Mouse (Mus musculus): ENCODE measurements around the gene Rfx6. TPM values are rescaled to one million over a fixed set of nuclear protein-coding genes. Genes with fewer than 3 reads are reported as not detected.

The Rfx6 gene
- polyA plus RNA-seq, 1 experiment from 2014 or later: not detected

DNA sequence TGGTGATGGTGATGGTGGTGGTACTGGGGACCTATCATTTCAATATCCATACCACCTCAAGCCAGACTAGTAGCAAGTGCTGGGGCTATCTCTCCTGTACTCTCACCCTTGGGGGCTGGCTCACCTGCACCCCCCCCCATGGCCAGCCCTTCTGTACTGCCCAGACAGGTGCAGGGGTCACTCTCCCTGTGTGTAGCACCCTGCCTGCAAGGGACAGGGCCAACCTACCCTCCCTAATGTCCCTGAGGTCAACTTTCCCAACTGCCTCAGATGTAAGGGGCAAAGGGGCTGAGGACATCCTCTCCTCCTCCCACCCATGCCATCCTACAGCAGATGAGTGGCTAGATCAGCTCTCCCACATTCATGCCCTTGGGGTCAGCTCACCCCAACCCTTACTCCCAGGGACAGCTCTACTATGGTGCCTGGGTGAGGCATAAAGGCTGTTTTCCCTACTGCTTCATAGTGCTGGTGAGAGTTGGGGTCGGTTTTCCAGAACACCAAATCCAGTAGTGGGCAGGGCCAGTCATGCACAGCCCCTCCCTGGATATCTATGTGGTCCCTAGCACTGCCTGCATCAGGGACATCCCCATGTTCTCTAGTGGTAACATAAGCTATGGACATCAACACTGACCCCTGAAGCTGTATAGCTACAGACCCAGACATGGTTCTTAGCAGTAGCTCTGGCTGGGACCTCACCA lies 5.3 kb upstream of the Rfx6 start:
- Histone ChIP-seq H3K27ac (no peak overlapping the region), H3K9me3 (replicated peaks; ENCODE audit: low read length) (no peaks in the 10 kb centered on the region), H3K9ac (ENCODE audit: low read depth, low read length) (no peak overlapping the region), H3K4me3 (replicated peaks; ENCODE audit: low read depth, low read length) (no peak overlapping the region), H3K27me3 (ENCODE audit: insufficient read depth, low read length) (peaks cover 4% of the 10 kb centered on the region; the same call in 1 of the 2 replicates), H3K4me1 (replicated peaks; ENCODE audit: insufficient read depth, low read length) (no peaks in the 10 kb centered on the region), H3K36me3 (ENCODE audit: insufficient read depth, low read length) (no peaks in the 10 kb centered on the region), H3K4me2 (ENCODE audit: low read length) (no peak overlapping the region)
- 0 out of 2 replicates have a peak, but pooled peaks have one; percentile 7 for ATAC-seq (replicated peaks; ENCODE audit: low FRiP score, low read depth)
- no peak for TF ChIP-seq CTCF (IDR thresholded peaks at IDR 0.05; ENCODE audit: low read depth)
- DNase-seq (ENCODE audit: low spot score): no peak
- 25% methylated on average over 1 of the region's 1 CpGs for WGBS

- H3K4me2 ChIP-seq (ENCODE audit: low read length): peak overlapping the region; percentile 78
- no peak for DNase-seq (ENCODE audit: low spot score)
- H3K4me3 ChIP-seq (replicated peaks; ENCODE audit: low read depth, low read length): peak overlapping the region; percentile 34
- H3K36me3 ChIP-seq (ENCODE audit: insufficient read depth, low read length): no peaks in the 10 kb centered on the region
- H3K9ac ChIP-seq (ENCODE audit: low read depth, low read length): no peak overlapping the region
- no peak overlapping the region for H3K27ac ChIP-seq
- WGBS: 6% methylated on average over 10 of the region's 10 CpGs
- TF ChIP-seq CTCF (IDR thresholded peaks at IDR 0.05; ENCODE audit: low read depth): no peak
- no peak for ATAC-seq (replicated peaks; ENCODE audit: low FRiP score, low read depth)
- H3K4me1 ChIP-seq (replicated peaks; ENCODE audit: insufficient read depth, low read length): peaks cover 6% of the 10 kb centered on the region; the same call in 1 of the 2 replicates
- peaks cover 16% of the 10 kb centered on the region; the same call in 1 of the 2 replicates for H3K27me3 ChIP-seq (ENCODE audit: insufficient read depth, low read length)
- no peaks in the 10 kb centered on the region for H3K9me3 ChIP-seq (replicated peaks; ENCODE audit: low read length)
These were observed 689 bp downstream of the Rfx6 start for GRCm38 (mm10) chr10:51678251-51678639.

DNA sequence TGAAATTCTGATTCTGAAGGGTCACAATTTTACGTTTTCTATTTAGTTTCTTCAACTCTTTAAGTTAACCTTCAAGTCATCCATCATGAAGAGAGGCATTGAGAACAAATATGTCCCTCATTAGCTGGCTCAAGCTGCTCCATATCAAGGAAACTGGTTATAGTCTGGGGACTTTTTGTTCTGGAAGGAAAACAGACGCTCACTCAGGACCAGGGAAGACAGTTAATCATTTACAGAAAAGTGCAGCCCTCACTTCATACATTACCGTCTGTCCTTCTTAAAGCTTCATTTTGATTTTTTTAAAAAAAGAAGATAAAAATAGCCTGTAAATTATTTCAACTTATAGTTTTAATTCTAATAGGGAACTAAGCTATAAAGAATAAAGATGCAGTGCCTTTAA lies 43.3 kb downstream of the Rfx6 start:
- no peak overlapping the region for H3K27ac ChIP-seq
- ATAC-seq (replicated peaks; ENCODE audit: low FRiP score, low read depth): no peak

DNA sequence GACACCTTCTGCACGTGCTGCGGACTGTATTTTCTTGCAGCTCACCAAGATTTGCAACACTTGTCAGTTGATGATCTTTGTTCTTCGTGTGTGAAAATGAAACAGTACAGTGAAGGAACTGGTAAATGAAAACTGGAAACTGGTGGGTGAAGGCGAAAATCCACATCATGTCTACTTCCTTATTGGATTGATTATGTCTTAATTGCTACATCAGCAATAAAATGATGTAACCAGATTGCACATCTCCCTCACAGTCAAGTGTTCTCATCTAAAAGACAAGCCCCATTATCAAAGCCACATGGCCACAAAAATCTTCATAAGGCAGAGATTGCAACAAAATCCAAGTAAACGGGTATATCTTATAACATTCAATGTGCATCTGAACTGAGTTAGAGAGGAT lies 83.9 kb downstream of the Rfx6 start:
- TF ChIP-seq CTCF (IDR thresholded peaks at IDR 0.05; ENCODE audit: low read depth): no peak
- Histone ChIP-seq H3K4me3 (replicated peaks; ENCODE audit: low read depth, low read length) (no peak overlapping the region), H3K36me3 (ENCODE audit: insufficient read depth, low read length) (no peaks in the 10 kb centered on the region), H3K27me3 (ENCODE audit: insufficient read depth, low read length) (no peaks in the 10 kb centered on the region), H3K9ac (ENCODE audit: low read depth, low read length) (no peak overlapping the region), H3K4me1 (replicated peaks; ENCODE audit: insufficient read depth, low read length) (no peaks in the 10 kb centered on the region), H3K9me3 (replicated peaks; ENCODE audit: low read length) (no peaks in the 10 kb centered on the region), H3K4me2 (ENCODE audit: low read length) (no peak overlapping the region), H3K27ac (no peak overlapping the region)
- no peak for DNase-seq (ENCODE audit: low spot score)
- 82% methylated on average over 5 of the region's 5 CpGs for WGBS
- no peak for ATAC-seq (replicated peaks; ENCODE audit: low FRiP score, low read depth)

More for the DNA sequence above, 43.3 kb downstream of the Rfx6 start:
- peak; percentile 59 for DNase-seq (ENCODE audit: low spot score)
- Histone ChIP-seq H3K4me2 (ENCODE audit: low read length) (no peak overlapping the region), H3K4me1 (replicated peaks; ENCODE audit: insufficient read depth, low read length) (no peaks in the 10 kb centered on the region), H3K4me3 (replicated peaks; ENCODE audit: low read depth, low read length) (no peak overlapping the region), H3K27me3 (ENCODE audit: insufficient read depth, low read length) (no peaks in the 10 kb centered on the region), H3K9ac (ENCODE audit: low read depth, low read length) (no peak overlapping the region), H3K9me3 (replicated peaks; ENCODE audit: low read length) (no peaks in the 10 kb centered on the region), H3K36me3 (ENCODE audit: insufficient read depth, low read length) (no peaks in the 10 kb centered on the region)
- no peak for TF ChIP-seq CTCF (IDR thresholded peaks at IDR 0.05; ENCODE audit: low read depth)
- 26% methylated on average over 3 of the region's 3 CpGs for WGBS

- Histone ChIP-seq H3K9ac (ENCODE audit: low read depth, low read length) (no peak overlapping the region), H3K27me3 (ENCODE audit: insufficient read depth, low read length) (no peaks in the 10 kb centered on the region), H3K36me3 (ENCODE audit: insufficient read depth, low read length) (no peaks in the 10 kb centered on the region), H3K4me1 (replicated peaks; ENCODE audit: insufficient read depth, low read length) (no peaks in the 10 kb centered on the region), H3K9me3 (replicated peaks; ENCODE audit: low read length) (no peaks in the 10 kb centered on the region), H3K27ac (no peak overlapping the region), H3K4me2 (ENCODE audit: low read length) (no peak overlapping the region), H3K4me3 (replicated peaks; ENCODE audit: low read depth, low read length) (no peak overlapping the region)
- DNase-seq (ENCODE audit: low spot score) (no peak), ATAC-seq (replicated peaks; ENCODE audit: low FRiP score, low read depth) (no peak)
- no peak for TF ChIP-seq CTCF (IDR thresholded peaks at IDR 0.05; ENCODE audit: low read depth)
- 83% methylated on average over 2 of the region's 2 CpGs for WGBS
These were observed 85.7 kb downstream of the Rfx6 start for GRCm38 (mm10) chr10:51763241-51763640.

- no peak overlapping the region for H3K4me3 ChIP-seq (replicated peaks; ENCODE audit: low read depth, low read length)
- H3K9ac ChIP-seq (ENCODE audit: low read depth, low read length): no peak overlapping the region
- WGBS: 45% methylated on average over 5 of the region's 5 CpGs
- H3K4me2 ChIP-seq (ENCODE audit: low read length): no peak overlapping the region
- H3K36me3 ChIP-seq (ENCODE audit: insufficient read depth, low read length): no peaks in the 10 kb centered on the region
- no peaks in the 10 kb centered on the region for H3K27me3 ChIP-seq (ENCODE audit: insufficient read depth, low read length)
- DNase-seq (ENCODE audit: low spot score) (peak; percentile 2), ATAC-seq (replicated peaks; ENCODE audit: low FRiP score, low read depth) (no peak)
- no peaks in the 10 kb centered on the region for H3K9me3 ChIP-seq (replicated peaks; ENCODE audit: low read length)
- H3K27ac ChIP-seq: no peak overlapping the region
- H3K4me1 ChIP-seq (replicated peaks; ENCODE audit: insufficient read depth, low read length): no peaks in the 10 kb centered on the region
- TF ChIP-seq CTCF (IDR thresholded peaks at IDR 0.05; ENCODE audit: low read depth): no peak
These were observed 90.9 kb downstream of the Rfx6 start for GRCm38 (mm10) chr10:51768445-51768844.

Measured in kidney, postnatal 0 days (tissue).